In genomic region chr1:136008159-136008533, GRCm38 (mm10) we compare ENCODE assay signal across 9 mouse cellular contexts. TPM values are rescaled to one million over a fixed set of nuclear protein-coding genes. Genes with fewer than 3 reads are reported as not detected.
A peak's percentile ranks its signal among the peaks of the same experiment; 100 is the strongest.
DNase-seq lines count a peak whose midpoint lies in the region; ATAC-seq and TF ChIP-seq lines count a peak whose summit lies in the region.
"Had no signal": no experiment of that assay in that cellular context is flagged by ENCODE, and none has a peak within 500 bp of the region (broad histone marks: within the 10 kb centered on the region; RNA-seq: fewer than 3 reads in every experiment).

No protein-coding gene starts in this region.

- H3K27ac ChIP-seq in layer of hippocampus, adult 2 months, result no peak overlapping the region
- no peak overlapping the region for H3K27ac ChIP-seq in limb, embryonic 12.5 days
- H3K27ac ChIP-seq in neural tube, embryonic 13.5 days (replicated peaks), result no peak overlapping the region

- no peaks in the 10 kb centered on the region for H3K9me3 ChIP-seq in limb, embryonic 12.5 days
- H3K9me3 ChIP-seq in neural tube, embryonic 13.5 days, result no peaks in the 10 kb centered on the region

- 20% methylated on average over 8 of the region's 8 CpGs for WGBS in limb, embryonic 12.5 days
- 28% methylated on average over 8 of the region's 8 CpGs for WGBS in neural tube, embryonic 13.5 days

- H3K4me1 ChIP-seq in limb, embryonic 12.5 days (replicated peaks), result peaks cover 10% of the 10 kb centered on the region; the same call in 1 of the 2 replicates
- H3K4me1 ChIP-seq in neural tube, embryonic 13.5 days (replicated peaks), result peaks cover 10% of the 10 kb centered on the region

- H3K4me3 ChIP-seq in layer of hippocampus, adult 2 months, result peak overlapping the region; percentile 55
- H3K4me3 ChIP-seq in limb, embryonic 12.5 days (replicated peaks), result peak overlapping the region; percentile 43
- H3K4me3 ChIP-seq in neural tube, embryonic 13.5 days, result peak overlapping the region; percentile 37

- DNase-seq in layer of hippocampus, adult 2 months (ENCODE audit: low spot score in 2 of 2), result no peak
- DNase-seq in layer of hippocampus, postnatal 10 days (ENCODE audit: low spot score in 2 of 2), result no peak
- DNase-seq in layer of hippocampus, postnatal 14 days (ENCODE audit: low spot score in 2 of 2), result no peak
- no peak for DNase-seq in cerebellum, adult 9-11 months
- DNase-seq in layer of hippocampus, adult 9-10 months (ENCODE audit: low spot score), result no peak

- TF ChIP-seq CTCF in layer of hippocampus, adult 2 months (conservative IDR thresholded peaks at IDR 0.05), result peak; percentile 4; the same call in 1 of the 2 replicates

- no peak overlapping the region for H3K9ac ChIP-seq in limb, embryonic 12.5 days (replicated peaks)
- H3K9ac ChIP-seq in neural tube, embryonic 13.5 days, result no peak overlapping the region

- peak overlapping the region; percentile 71 for H3K4me2 ChIP-seq in limb, embryonic 12.5 days
- H3K4me2 ChIP-seq in neural tube, embryonic 13.5 days, result peak overlapping the region; percentile 60

- H3K36me3 ChIP-seq in limb, embryonic 12.5 days, result no peaks in the 10 kb centered on the region
- no peaks in the 10 kb centered on the region for H3K36me3 ChIP-seq in neural tube, embryonic 13.5 days

- H3K27me3 ChIP-seq in limb, embryonic 12.5 days, result peaks cover 24% of the 10 kb centered on the region
- peaks cover 27% of the 10 kb centered on the region for H3K27me3 ChIP-seq in neural tube, embryonic 13.5 days

- ATAC-seq in erythroblast, adult 5-6 weeks (replicated peaks; ENCODE audit: low FRiP score, poor library complexity, severe bottlenecking), result peak; percentile 67
- peak; percentile 58 for ATAC-seq in limb, embryonic 12.5 days (ENCODE audit: insufficient number of reproducible peaks, insufficient read depth, low FRiP score, low TSS enrichment, low read depth)
- ATAC-seq in neural tube, embryonic 13.5 days (ENCODE audit: low read depth), result no peak

RNA-seq across cellular contexts. Expression of gene Tmem9, which starts 0.2 kb away (rescaled TPM):
- total RNA-seq in layer of hippocampus, adult 2 months (2021), result 10 to 100 TPM; 69.5 to 85.7 TPM
- total RNA-seq in layer of hippocampus, postnatal 10 days (2021), result 10 to 100 TPM; 69.7 to 81.4 TPM
- total RNA-seq in erythroblast, adult 5-6 weeks (2015; ENCODE audit: low replicate concordance), result 17.9 and 24.5 TPM in 2 replicates
- 16.9 and 22.3 TPM in 2 replicates for total RNA-seq in erythroblast, adult 5-6 weeks (2017; ENCODE audit: low replicate concordance)
- polyA plus RNA-seq in limb, embryonic 12.5 days (2016; fragmentation: Nextera tagmentation; extraction: Ambion mirVana), result 165 and 173 TPM in 2 replicates
- 155 and 180 TPM in 2 replicates for polyA plus RNA-seq in neural tube, embryonic 13.5 days (2015; fragmentation: Nextera tagmentation; extraction: Ambion mirVana)
- total RNA-seq in layer of hippocampus, postnatal 14 days (2021), result 10 to 100 TPM; 81.2 to 81.7 TPM

RNA-seq across cellular contexts. Expression of gene Igfn1, which starts 2.0 kb away (rescaled TPM):
- under 1 TPM; 0.15 to 0.36 TPM for total RNA-seq in layer of hippocampus, adult 2 months (2021)
- total RNA-seq in layer of hippocampus, postnatal 10 days (2021), result under 1 TPM; 0.04 to 0.23 TPM
- not detected in 2 replicates for total RNA-seq in erythroblast, adult 5-6 weeks (2015; ENCODE audit: low replicate concordance)
- not detected in 2 replicates for total RNA-seq in erythroblast, adult 5-6 weeks (2017; ENCODE audit: low replicate concordance)
- 0.14 TPM in 1 of 2 replicates, not detected in the other for polyA plus RNA-seq in limb, embryonic 12.5 days (2016; fragmentation: Nextera tagmentation; extraction: Ambion mirVana)
- not detected in 2 replicates for polyA plus RNA-seq in neural tube, embryonic 13.5 days (2015; fragmentation: Nextera tagmentation; extraction: Ambion mirVana)
- under 1 TPM; 0.19 to 0.62 TPM for total RNA-seq in layer of hippocampus, postnatal 14 days (2021)

RNA-seq across cellular contexts. Expression of gene Ascl5, which starts 42.5 kb away (rescaled TPM):
- not detected for total RNA-seq in layer of hippocampus, adult 2 months (2021)
- total RNA-seq in layer of hippocampus, postnatal 10 days (2021), result under 1 TPM in 1 of 2 experiments, not detected in 1; 0.71 TPM
- not detected in 2 replicates for total RNA-seq in erythroblast, adult 5-6 weeks (2015; ENCODE audit: low replicate concordance)
- not detected in 2 replicates for total RNA-seq in erythroblast, adult 5-6 weeks (2017; ENCODE audit: low replicate concordance)
- not detected in 2 replicates for polyA plus RNA-seq in limb, embryonic 12.5 days (2016; fragmentation: Nextera tagmentation; extraction: Ambion mirVana)
- not detected in 2 replicates for polyA plus RNA-seq in neural tube, embryonic 13.5 days (2015; fragmentation: Nextera tagmentation; extraction: Ambion mirVana)
- total RNA-seq in layer of hippocampus, postnatal 14 days (2021), result not detected
- polyA plus RNA-seq: gonadal fat pad, adult 2 months had no signal

RNA-seq across cellular contexts. Expression of gene Cacna1s, which starts 44.4 kb away (rescaled TPM):
- total RNA-seq in layer of hippocampus, adult 2 months (2021), result under 1 TPM; 0.49 to 0.77 TPM
- total RNA-seq in layer of hippocampus, postnatal 10 days (2021), result 1 to 10 TPM in 1 of 2 experiments, under 1 TPM in 1; 0.80 to 1.3 TPM
- not detected in 2 replicates for total RNA-seq in erythroblast, adult 5-6 weeks (2015; ENCODE audit: low replicate concordance)
- total RNA-seq in erythroblast, adult 5-6 weeks (2017; ENCODE audit: low replicate concordance), result not detected in 2 replicates
- 2.4 and 3.7 TPM in 2 replicates for polyA plus RNA-seq in limb, embryonic 12.5 days (2016; fragmentation: Nextera tagmentation; extraction: Ambion mirVana)
- 0.28 and 1.2 TPM in 2 replicates for polyA plus RNA-seq in neural tube, embryonic 13.5 days (2015; fragmentation: Nextera tagmentation; extraction: Ambion mirVana)
- 1 to 10 TPM in 1 of 2 experiments, under 1 TPM in 1; 0.97 to 2.1 TPM for total RNA-seq in layer of hippocampus, postnatal 14 days (2021)
